Mouse (Mus musculus) frontal cortex, postnatal 25 days (tissue): ENCODE measurements at regions not wholly inside any gene's neighbourhood (a gene's known extent, or its start where the extent isn't known, plus 50 kb on each side); places are given as distances from the start of the nearest gene placed in this dataset.

ENCODE experiments used
- DNase-seq, 2 experiments: peaks; one replicate each; pipeline ENCODE4 v3.0.0; 2022; ENCODE audit warnings: low spot score in 2 of 2

DNA sequence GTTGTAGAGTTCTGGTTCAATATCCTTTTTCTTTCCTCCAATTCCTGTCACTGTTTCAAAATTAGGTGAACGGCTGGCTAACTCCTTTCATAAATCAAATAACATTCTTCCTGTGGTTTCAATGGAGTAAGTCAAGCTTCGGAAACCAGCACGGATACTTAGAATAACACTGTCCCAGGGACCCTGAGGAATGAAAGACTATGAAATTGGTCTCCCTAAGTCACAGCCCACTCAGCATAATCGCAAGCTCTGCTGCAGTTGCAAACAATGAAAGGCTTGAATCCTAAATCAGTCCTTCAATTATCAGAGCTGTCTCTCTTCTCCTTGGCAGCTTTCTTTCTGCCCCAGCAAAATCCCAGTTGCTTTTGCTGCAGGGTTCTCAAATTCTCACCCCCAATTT is 475.8 kb downstream of the Rps29 start:
- DNase-seq: no peak

DNA sequence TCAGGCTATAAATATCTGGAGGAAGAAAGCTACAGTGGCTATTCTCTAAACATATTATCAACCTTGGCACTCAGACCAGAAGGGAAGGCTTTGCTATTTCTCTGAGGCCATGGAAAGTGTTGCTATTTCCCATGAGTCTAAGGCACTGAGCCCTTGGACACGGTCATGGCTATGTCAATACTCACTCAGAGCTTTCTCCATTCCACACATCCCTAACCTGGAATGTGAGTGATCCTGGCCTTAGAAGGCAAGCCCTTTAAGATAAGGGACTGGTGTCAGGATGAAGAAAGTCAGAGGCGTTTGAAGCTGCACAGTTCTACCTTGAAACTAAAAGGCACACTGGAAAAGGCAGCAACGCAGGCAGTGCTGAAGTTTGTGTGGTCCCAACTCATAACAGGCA is 478.3 kb downstream of the Rps29 start:
- DNase-seq: no peak

DNA sequence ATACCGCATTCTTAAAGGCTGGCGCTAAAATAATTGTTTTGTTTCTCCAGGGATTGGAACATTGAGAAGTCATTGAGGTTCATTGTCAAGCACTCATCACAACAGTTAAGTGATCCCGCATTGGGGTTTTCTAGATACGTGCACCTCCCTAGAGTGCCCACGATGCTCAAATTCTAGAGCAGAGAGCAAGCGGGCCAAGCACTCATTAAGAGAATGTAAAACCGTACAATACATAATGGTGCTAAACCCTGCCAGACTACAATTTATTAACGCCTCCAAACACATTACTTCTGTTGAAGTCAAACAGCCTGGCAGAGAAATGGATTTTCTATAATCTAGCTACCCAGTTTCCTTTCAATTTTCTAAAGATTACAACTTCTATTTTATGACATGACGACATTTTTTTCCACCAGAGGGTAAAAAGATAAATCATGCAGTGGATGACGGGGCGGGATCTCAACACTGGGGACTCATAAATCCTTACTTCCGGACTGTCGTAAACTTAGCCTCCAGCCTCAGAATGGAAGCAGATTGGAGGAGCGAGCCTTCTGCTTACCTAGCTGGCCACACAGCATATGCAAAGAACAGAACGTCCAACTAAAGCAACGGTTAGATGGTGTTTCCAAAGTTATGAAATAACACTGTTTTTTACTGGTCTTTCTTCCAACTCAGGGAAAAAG is 482.8 kb downstream of the Rps29 start:
- no peak for DNase-seq

DNA sequence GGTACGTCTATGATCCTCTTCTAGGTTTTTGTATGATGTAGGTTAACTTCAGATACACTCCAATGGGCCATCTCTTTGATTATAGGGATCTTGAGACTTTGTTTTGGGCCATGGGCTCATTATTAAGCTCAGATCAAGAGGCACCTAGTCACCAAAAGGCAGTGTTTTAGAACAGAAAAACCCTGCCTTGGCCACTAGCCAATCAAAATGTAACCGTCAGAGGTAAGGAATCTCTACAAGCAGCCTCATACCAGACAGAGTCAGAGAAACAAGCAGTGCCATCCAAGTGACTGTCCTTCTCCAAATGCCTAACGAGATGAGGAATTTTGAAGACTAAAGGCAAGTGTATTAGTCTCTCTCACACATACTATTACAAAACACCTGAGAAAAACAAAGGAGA is 487.0 kb downstream of the Rps29 start:
- no peak for DNase-seq

DNA sequence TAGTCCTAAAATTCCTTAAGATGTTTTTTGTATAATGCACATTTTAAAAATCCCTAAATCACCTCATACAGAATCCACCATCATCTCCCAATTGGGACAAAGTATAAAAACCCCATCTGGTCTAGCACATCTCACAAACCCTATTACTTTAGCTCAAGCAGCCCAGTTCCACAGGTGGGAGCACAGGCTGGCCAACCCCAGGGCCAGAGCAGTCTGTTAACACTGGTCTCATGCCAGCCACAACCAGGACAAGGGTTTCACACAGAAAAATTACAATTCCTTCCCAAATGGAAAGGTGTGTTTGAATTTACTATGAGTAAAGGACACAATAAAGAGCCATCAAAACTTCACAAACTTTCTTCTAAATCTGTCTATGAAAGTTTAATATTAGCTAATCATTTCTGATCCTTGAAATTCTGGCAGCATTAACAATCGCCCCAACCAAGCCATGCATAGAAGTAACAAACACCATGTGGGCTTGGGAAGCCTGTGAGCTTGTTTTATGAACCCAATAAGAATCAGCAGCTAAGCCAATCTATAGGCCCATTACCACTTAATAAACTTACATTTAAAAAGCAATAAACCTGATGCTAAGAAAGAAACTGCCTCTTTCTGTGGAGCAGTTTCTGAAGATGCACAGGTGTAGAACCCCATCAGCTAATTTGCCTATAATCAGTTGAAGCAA is 512.9 kb downstream of the Rps29 start:
- DNase-seq: no peak

DNA sequence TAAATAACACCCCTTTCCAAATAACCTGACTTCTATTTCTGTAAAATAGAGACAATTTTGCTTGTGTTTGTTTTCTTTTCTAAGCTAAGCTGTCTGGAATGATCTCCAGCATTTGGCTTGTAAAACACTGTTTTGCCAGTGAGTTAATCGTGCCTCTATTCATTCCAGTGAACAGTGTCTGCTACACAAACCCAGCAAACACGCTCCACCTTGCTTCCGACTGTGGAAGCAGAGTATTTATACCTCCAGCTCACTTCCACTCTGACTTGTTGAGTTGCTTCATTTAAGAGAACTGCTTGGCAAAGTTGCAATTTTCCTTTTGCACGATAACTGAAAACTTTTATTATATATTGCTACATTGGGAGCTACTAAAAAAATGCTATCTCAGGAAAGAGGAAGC is 515.3 kb downstream of the Rps29 start:
- no peak for DNase-seq

DNA sequence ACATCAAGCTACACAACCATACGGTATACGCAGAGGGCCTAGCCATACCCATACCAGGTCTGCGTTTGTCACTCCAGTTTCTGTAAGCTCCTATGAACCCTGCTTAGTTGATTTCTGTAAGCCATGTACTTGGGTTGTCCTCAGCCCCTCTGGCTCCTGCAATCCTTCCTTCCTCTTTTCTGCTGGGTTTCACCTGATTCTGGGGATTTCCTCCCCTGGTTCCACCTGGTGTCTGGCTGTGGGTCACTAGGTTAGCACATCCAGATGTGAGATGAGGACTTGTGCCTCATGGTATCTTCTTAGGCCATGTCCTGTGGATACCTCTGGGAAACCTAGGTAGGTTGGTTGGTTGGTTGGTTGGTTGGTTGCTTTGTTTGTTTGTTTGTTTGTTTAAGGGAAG is 526.5 kb downstream of the Rps29 start:
- DNase-seq: no peak

DNA sequence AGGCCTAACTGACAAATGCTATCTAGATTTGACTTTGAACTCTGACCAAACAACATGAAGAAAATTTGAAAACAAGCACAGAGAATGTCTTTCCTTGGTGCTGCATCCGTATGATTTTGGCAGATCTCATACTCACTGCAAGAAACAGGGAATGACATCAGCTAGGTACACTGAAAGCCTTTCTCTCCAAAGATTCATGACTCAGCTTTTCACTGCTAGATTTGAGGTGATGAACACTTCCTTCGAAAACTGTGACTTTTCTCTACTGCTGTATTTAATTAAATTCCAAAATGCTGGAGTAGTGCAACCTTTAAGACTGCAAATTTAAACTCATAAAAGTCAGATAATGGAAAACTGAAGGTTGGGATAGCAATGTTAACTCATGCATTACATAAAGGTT is 540.6 kb downstream of the Rps29 start:
- no peak for DNase-seq

DNA sequence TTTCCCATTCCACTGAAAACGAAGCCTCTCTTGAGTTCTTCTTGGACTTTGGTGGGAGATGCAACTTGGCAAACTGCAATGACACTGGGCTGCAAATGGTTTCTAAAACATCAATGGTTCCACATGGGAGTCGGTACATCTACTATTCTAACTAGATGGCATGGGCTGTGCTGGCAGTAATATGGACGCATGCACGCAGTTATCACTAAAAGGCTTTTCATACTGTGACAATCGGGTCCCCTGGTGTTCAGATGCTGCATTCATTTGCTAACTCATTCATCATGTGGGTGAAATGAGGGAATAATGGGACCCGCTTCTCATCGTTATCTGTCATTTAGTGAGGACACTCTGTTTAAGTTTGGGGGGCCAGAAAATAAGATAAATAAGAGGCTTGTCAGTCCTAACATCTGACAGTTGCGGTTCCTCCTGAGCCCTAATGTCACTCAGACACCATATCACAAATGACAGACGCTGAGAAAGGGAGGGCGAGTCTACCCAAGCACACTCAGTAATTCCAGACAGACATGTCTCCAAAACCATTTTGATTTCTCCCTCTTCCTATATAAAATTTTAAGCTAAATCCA is 553.5 kb downstream of the Rps29 start:
- no peak for DNase-seq

DNA sequence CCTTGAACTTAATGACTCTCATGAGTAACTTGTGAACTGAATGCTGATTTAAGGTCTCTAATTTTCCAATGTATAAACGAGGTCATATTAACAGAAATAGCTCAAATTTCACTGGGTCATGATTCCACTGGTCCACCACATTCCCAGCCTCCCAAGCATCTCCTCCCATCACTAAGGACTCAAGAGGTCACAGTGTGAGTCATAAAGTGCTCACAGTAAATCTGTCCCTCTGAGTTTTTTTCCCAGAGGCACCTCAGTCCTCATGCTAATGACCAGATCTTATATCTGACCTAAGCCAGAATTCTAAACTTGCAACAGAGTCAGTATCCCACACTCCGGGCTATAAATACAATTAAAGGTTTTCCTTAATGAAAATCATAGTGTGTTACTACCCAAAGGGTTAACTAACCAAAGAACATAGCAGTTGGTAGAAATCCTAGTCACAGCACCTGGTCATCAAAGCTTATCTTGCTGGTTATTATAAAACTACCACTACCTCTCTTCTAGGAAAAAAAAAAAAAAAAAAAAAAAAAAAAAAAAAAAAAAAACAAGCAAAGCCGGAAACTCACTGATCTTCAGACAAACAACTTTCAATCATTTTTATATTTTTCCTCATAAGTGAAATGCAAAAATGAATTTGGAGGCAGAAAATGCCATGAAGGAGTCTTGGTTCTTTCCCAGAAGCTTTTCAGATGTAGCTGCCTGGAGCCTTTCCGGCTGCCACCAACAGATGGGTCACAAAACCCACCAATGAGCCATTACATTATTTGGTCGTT is 554.3 kb downstream of the Rps29 start:
- no peak for DNase-seq

DNA sequence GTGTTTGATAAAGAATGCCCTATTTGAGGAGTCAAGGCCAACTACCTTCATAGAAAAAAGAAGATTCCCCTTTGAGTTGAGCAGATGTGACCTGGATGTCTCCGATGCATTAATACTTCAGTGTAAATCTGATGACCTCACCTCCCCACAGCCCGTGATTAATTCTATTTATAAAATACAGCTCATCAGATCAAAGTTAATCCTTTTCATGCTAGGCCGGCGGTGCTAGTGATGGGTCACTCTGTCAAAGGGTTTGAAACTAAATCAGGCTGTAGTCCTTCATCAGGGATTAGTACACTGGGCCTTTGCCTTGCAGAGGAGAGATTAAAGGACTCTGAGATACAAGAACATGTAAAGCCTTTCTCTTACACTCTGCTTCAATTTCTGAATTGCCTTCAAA is 556.3 kb downstream of the Rps29 start:
- DNase-seq: no peak

DNA sequence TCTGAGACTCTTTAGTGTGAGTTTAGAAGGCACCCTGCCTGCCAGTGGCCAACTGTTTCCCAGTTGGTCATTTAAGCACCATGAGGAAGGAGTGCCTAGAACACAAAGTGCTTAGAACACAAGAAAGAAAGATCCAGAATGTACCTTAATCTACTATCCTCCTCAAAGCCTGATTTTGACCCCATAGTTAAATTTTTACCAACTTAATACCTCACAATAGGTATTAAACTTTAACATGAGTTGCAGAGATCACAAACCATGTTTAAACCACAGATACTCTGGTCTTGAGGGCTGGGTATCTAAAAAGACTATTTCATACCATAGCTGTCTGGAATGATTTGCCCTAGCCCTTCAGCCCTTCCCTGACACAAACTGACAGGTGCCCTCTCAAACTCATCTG is 557.6 kb downstream of the Rps29 start:
- DNase-seq: no peak

DNA sequence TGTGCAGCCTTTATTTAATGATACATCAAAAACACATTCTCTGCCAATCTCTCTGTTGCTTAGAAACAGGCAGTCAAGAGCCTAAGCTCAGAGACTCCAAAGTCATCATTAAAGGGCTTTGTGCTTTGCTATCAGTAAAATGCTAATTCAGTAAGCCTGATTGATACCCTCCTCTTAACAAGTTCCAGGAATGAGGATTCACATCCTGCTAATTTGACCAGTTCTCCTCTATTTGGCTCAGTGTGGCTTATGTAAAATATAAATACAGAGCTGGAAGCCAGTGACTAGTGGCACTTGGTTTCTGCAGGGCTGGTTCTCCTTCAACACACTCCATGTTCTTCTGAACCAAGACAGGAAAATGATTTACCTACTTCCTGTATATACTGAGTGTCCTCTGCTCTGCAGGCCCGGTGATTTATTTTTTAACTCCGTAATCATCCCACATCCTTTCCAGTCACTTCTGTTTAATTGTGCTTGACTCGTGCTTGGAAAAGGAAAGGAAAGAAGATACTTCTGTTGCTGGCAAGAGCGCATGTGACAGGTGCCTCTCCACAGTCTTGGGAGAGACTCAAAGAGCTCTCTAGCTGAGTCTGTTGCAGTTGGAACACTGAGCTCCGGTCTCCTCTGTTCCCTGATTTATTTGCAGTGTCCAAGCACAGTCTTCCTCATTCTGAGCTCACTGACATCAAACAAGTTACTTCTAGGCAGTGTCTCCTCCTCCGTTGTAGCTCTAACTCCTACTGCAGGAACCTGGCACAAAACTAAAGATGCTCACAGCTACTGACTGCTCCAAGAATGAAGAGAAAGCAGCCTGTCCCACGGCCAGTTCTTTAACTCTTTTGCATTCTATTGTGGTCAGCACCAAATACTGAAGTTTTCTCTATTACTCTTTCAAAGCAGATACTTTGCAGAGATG is 559.0 kb downstream of the Rps29 start:
- DNase-seq: peak in 1 of 2 experiments; percentile 5

DNA sequence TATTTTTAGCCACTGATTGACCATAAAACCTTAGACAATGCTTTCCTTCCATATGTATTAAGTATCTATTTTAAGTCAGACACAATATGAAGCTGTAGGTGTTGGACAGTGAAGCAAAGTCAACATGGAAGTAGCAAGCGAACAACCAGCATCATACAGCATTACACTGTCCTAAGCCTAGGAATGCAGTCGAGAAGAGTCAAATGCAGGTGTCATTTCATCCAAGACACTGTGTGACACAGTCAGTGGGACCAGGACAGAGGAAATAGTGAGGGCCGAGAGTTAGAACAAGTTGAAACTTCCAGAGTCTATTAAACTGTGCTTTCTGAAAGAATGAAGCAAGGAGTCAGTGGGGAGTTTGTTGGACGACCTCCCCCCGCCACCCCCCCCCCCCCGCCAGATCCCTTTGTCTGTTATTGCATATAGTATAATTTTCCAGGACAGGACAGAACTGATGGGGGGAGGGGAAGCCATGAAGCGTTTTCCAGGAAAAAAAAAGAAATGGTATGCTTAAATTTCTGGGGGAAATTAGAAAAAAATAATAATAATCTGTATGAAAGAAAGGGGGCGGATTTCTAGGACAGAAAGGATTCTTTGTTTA is 559.9 kb downstream of the Rps29 start:
- no peak for DNase-seq

DNA sequence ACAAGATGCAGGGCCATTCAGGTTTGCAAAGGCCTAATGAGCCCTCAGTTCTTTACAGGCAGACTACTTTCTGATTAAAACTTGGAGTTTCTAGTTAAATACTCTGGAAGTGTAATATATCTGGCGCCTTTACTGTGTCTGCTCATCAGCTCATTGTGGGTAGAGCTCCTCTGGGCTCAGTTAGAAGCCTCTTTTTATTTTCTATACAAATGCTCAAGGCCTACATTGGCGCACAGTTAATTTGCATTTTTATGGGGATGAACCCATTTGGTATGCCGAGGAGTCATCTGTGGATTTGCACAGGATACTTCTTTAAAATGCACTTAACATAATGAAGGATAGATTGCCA is 573.5 kb downstream of the Rps29 start:
- DNase-seq: no peak

DNA sequence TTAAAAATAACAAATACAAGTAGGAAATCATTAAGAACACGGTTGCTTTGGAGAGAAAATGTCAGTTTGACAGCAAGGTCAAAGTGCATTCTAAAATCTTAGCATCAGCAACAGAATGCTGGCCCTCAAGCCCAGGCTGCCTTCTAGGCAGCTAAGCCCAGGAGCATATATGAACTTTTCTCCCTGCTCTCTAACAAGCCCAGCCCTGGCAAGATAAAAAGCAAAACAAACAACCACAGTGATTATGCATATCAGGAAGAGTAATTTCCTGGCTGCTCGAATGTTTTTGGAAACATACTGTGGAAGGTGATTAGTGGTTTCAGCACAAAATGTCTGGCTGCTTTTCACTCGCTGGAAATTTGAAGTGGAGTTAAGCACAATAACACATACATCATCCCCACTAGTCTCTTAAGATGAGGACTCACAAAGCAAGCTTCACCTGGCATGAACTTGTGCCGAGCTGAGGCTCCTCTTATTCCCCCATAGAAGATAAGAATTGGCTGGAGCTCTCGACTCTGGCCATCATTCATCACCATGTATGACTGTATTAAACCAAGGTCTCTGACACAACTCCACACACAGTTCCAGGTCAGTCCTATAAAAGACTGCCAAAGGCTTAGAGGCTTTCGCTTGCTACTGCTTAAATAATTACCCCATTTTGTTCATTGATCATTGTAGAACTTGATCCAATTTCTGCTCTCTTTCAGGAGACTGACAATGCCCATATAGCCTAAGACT is 574.0 kb downstream of the Rps29 start:
- DNase-seq: no peak

DNA sequence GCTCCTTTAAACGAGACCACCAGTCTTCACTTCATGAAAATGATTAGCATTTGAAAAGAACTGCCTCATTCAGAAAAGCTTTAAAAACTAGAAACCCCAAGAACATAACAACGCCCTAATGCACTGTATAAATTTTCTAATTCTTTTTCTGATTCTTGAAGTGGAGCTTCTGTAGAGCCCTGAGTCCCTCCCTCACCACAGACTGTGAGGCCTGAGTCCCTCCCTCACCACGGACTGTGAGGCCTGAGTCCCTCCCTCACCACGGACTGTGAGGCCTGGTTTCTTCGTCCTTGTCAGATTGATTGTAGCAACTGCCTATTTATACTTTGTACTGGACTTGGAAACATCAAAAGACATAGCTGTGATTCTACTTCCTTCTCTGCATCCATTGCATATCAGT is 579.1 kb downstream of the Rps29 start:
- no peak for DNase-seq

DNA sequence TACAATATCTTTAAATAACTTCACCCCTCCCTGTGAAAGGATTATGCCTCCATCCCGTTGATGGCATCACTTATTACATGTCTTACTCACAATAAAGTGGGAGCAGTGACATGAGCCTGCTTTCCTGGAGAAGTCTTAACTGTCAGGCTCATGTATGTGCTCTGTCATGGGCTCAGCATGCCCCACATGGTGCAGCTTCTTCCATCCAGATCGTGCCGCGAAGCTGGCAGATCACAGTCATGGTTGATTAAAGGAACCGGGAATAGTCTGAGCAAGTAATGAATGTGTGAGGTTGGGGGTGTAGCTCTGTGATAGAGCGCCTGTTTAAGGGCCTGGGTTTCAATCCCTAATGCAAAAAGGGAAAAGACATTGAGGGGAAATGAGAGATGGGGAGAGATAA is 581.5 kb downstream of the Rps29 start:
- no peak for DNase-seq

DNA sequence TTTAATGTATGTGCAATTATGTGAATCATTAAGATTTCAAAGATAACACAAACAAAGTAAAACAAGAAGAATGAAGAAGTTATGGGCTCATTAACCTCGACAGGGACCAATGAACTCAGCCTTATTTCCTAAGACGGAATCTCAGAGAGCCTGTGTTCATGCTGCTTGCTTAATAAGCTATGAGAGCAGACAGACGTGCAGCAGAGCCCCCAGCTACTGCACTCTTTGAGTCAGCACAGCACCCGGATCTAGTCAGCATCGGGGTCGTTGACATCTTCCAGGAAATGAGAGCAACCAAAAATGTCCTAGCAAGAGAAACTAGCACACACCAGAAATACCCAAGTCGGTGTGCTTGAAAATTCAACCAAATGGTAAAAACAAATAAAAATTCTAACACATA is 582.1 kb downstream of the Rps29 start:
- DNase-seq: no peak

DNA sequence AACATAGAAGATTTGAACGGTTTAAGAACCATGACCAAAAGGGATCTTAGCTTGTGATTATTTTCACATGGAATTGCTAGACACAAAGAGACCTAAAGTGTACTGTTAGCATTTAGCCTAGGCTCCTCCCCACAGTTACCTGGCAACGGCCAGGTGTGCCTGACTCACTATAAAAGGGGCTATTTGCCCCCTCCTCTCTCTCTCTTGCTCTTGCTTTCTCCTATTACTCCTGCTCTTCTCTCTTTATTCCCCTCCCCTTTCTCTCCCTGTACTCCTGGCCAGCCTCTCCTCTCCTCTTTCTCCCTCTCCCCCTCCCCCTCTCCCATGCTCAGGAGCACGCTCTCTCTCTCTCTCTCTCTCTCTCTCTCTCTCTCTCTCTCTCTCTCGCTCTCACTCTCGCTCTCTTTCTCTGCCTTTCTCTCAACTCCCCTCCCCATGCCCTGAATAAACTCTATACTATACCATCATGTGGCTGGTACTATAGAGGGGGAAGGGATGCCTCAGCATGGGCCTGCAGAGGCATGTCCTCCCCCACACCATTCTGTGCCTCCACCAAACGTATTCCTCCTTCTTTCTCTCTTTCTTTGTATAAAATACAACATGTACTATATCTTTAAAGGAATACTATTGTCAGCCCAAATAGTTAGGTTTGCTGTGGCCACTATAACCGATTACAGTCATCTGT is 603.9 kb downstream of the Rps29 start:
- no peak for DNase-seq
